Mouse (Mus musculus) right cerebral cortex, postnatal 14 days (tissue): ENCODE measurements around the gene Amy2a5.
"Not testable (repeated sequence)": the region's sequence is repeated elsewhere in the genome, so short reads cannot be mapped to it uniquely, and the experiment has no call there.

ENCODE experiments used
- DNase-seq: peaks from one replicate; pipeline ENCODE4 v3.0.0; 2022

The Amy2a5 gene

DNA sequence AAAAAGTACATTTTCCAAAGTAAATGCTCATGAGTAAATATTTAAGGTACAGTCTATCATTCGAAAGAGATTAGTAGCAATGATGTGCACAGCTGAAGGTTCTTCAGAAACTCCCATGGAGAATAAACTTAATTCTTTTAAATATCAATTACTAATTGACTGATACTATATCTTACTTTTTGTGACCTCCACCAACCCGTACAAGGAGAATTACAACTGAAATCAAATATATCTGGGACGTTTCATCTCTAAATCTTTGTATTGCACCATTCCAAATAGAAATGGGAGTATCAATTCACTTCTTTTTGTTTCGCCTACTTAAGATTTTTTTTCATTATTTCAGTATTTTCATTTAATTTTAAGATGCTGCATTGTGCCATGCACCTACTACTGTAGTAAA is at the start of gene Amy2a5:
Gene Amy2a5 (minus strand): TSS at position 101 of the 400 bp plus-strand sequence.
- DNase-seq, result not testable (repeated sequence)

DNA sequence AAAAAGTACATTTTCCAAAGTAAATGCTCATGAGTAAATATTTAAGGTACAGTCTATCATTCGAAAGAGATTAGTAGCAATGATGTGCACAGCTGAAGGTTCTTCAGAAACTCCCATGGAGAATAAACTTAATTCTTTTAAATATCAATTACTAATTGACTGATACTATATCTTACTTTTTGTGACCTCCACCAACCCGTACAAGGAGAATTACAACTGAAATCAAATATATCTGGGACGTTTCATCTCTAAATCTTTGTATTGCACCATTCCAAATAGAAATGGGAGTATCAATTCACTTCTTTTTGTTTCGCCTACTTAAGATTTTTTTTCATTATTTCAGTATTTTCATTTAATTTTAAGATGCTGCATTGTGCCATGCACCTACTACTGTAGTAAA is 32.7 kb upstream of the Amy2a5 start, which contains the start of gene Amy2a4:
Gene Amy2a4 (minus strand): TSS at position 101 of the 400 bp plus-strand sequence.
- not testable (repeated sequence) for DNase-seq

DNA sequence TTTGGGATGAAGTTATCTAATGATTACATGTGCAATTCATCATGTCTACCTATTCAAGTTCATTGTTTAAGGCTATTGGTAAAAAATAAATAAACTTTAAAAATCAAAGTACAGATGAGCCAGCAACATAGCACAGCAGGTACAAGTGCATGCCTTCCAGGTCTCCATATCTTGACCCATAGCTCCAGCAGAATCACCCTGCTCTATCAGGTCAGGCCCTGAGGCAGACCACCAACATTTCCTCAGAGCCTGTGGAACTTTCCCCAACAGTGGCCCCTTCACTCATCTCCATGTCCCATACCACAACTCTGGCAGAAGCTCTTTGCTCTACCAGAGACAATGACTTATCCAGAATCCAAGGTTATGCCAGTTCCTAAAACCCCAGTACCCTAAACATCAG is 21.6 kb upstream of the Amy2a5 start:
- not testable (repeated sequence) for DNase-seq

DNA sequence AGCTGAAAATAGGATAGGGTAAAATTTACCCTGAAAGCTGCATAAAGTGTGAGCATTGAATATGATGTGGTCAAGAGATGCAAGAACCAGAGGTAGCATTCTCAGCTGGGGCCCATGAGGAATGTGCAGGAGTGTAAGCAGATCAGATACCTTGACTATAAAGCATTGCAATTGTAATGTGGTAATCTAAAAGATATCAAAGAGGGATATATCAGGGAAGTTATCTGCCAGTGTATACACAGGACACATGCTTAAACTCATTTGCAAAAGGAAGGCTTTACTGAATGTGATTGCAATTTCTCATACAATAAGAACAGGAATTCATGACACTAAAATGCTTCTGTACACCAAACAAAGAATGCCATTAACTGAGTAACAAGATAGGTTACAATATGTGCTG is 20.9 kb upstream of the Amy2a5 start:
- DNase-seq, result not testable (repeated sequence)

DNA sequence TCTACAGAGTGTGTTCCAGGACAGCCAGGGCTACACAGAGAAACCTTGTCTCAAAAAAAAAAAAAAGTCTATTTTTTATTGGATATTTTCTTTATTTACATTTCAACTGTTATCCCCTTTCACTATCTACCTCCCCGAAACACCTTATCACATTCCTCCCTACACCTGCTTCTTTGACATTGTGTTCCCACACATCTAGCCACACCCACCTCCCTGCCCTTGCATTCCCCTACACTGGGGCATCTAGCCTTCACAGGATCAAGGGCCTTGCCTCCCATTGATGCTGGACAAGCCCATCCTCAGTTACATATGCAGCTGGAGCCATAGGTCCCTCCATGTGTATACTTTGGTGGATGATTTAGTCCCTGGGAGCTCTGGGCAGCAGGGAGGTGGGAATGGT is 31.5 kb downstream of the Amy2a5 start:
- no peak for DNase-seq
